Mouse (Mus musculus): ENCODE measurements at regions not wholly inside any gene's neighbourhood (a gene's known extent, or its start where the extent isn't known, plus 50 kb on each side); places are given as distances from the start of the nearest gene placed in this dataset.
"Not testable (repeated sequence)": the region's sequence is repeated elsewhere in the genome, so short reads cannot be mapped to it uniquely, and the experiment has no call there.

GRCm38 (mm10) chr15:23536691-23537090 lies 987.9 kb downstream of the Cdh18 start:
- Histone ChIP-seq H3K9me3 (ENCODE audit: low read length) (no peaks in the 10 kb centered on the region), H3K27me3 (ENCODE audit: insufficient read depth, low read length) (no peaks in the 10 kb centered on the region), H3K4me3 (ENCODE audit: low read depth, low read length) (no peak overlapping the region), H3K27ac (ENCODE audit: low read depth, low read length) (no peak overlapping the region), H3K4me1 (ENCODE audit: insufficient read depth, low read length) (no peaks in the 10 kb centered on the region), H3K4me2 (ENCODE audit: low read depth, low read length, poor library complexity, severe bottlenecking) (no peak overlapping the region), H3K36me3 (ENCODE audit: insufficient read depth, low read length) (no peaks in the 10 kb centered on the region), H3K9ac (replicated peaks; ENCODE audit: low read length, poor library complexity, severe bottlenecking) (no peak overlapping the region)
- no peak for ATAC-seq (ENCODE audit: low FRiP score)
- WGBS = 73% methylated on average over 3 of the region's 3 CpGs
- no peak for DNase-seq (ENCODE audit: low spot score)
- no peak for TF ChIP-seq CTCF (IDR thresholded peaks at IDR 0.05)

GRCm38 (mm10) chr15:23537449-23537848 lies 988.6 kb downstream of the Cdh18 start:
- no peak for ATAC-seq (ENCODE audit: low FRiP score)
- H3K9me3 ChIP-seq (ENCODE audit: low read length) = no peaks in the 10 kb centered on the region
- no peak overlapping the region for H3K4me3 ChIP-seq (ENCODE audit: low read depth, low read length)
- H3K27me3 ChIP-seq (ENCODE audit: insufficient read depth, low read length) = no peaks in the 10 kb centered on the region
- TF ChIP-seq CTCF (IDR thresholded peaks at IDR 0.05) = no peak
- no peak overlapping the region for H3K27ac ChIP-seq (ENCODE audit: low read depth, low read length)
- no peak overlapping the region for H3K9ac ChIP-seq (replicated peaks; ENCODE audit: low read length, poor library complexity, severe bottlenecking)
- H3K36me3 ChIP-seq (ENCODE audit: insufficient read depth, low read length) = no peaks in the 10 kb centered on the region
- WGBS = 74% methylated on average over 3 of the region's 3 CpGs
- no peak overlapping the region for H3K4me2 ChIP-seq (ENCODE audit: low read depth, low read length, poor library complexity, severe bottlenecking)
- no peaks in the 10 kb centered on the region for H3K4me1 ChIP-seq (ENCODE audit: insufficient read depth, low read length)
- peak; percentile 5 for DNase-seq (ENCODE audit: low spot score)

GRCm38 (mm10) chr15:23560136-23560535 lies 1011.3 kb downstream of the Cdh18 start:
- DNase-seq (ENCODE audit: low spot score) = no peak
- Histone ChIP-seq H3K36me3 (ENCODE audit: insufficient read depth, low read length) (no peaks in the 10 kb centered on the region), H3K9ac (replicated peaks; ENCODE audit: low read length, poor library complexity, severe bottlenecking) (no peak overlapping the region), H3K27me3 (ENCODE audit: insufficient read depth, low read length) (no peaks in the 10 kb centered on the region), H3K4me1 (ENCODE audit: insufficient read depth, low read length) (no peaks in the 10 kb centered on the region), H3K4me2 (ENCODE audit: low read depth, low read length, poor library complexity, severe bottlenecking) (no peak overlapping the region), H3K4me3 (ENCODE audit: low read depth, low read length) (no peak overlapping the region), H3K27ac (ENCODE audit: low read depth, low read length) (no peak overlapping the region), H3K9me3 (ENCODE audit: low read length) (no peaks in the 10 kb centered on the region)
- TF ChIP-seq CTCF (IDR thresholded peaks at IDR 0.05) = no peak
- 87% methylated on average over 3 of the region's 3 CpGs for WGBS
- ATAC-seq (ENCODE audit: low FRiP score) = no peak

- ATAC-seq (ENCODE audit: low FRiP score) = no peak
- H3K27ac ChIP-seq (ENCODE audit: low read depth, low read length) = no peak overlapping the region
- peak; percentile 19 for DNase-seq (ENCODE audit: low spot score)
- no peaks in the 10 kb centered on the region for H3K4me1 ChIP-seq (ENCODE audit: insufficient read depth, low read length)
- no peaks in the 10 kb centered on the region for H3K27me3 ChIP-seq (ENCODE audit: insufficient read depth, low read length)
- H3K9ac ChIP-seq (replicated peaks; ENCODE audit: low read length, poor library complexity, severe bottlenecking) = no peak overlapping the region
- no peak for TF ChIP-seq CTCF (IDR thresholded peaks at IDR 0.05)
- H3K9me3 ChIP-seq (ENCODE audit: low read length) = no peaks in the 10 kb centered on the region
- no peaks in the 10 kb centered on the region for H3K36me3 ChIP-seq (ENCODE audit: insufficient read depth, low read length)
- H3K4me2 ChIP-seq (ENCODE audit: low read depth, low read length, poor library complexity, severe bottlenecking) = no peak overlapping the region
- WGBS = 92% methylated on average over 2 of the region's 2 CpGs
- H3K4me3 ChIP-seq (ENCODE audit: low read depth, low read length) = no peak overlapping the region
Observed at GRCm38 (mm10) chr15:23562181-23562580, 1013.4 kb downstream of the Cdh18 start.

GRCm38 (mm10) chr15:23564981-23565380 lies 1016.2 kb downstream of the Cdh18 start:
- TF ChIP-seq CTCF (IDR thresholded peaks at IDR 0.05) = no peak
- no peaks in the 10 kb centered on the region for H3K9me3 ChIP-seq (ENCODE audit: low read length)
- H3K9ac ChIP-seq (replicated peaks; ENCODE audit: low read length, poor library complexity, severe bottlenecking) = no peak overlapping the region
- no peaks in the 10 kb centered on the region for H3K27me3 ChIP-seq (ENCODE audit: insufficient read depth, low read length)
- no peak overlapping the region for H3K4me3 ChIP-seq (ENCODE audit: low read depth, low read length)
- no peak overlapping the region for H3K4me2 ChIP-seq (ENCODE audit: low read depth, low read length, poor library complexity, severe bottlenecking)
- ATAC-seq (ENCODE audit: low FRiP score) = no peak
- no peaks in the 10 kb centered on the region for H3K4me1 ChIP-seq (ENCODE audit: insufficient read depth, low read length)
- H3K27ac ChIP-seq (ENCODE audit: low read depth, low read length) = no peak overlapping the region
- no peaks in the 10 kb centered on the region for H3K36me3 ChIP-seq (ENCODE audit: insufficient read depth, low read length)
- DNase-seq (ENCODE audit: low spot score) = no peak

- DNase-seq (ENCODE audit: low spot score) = peak; percentile 60
- Histone ChIP-seq H3K4me2 (ENCODE audit: low read depth, low read length, poor library complexity, severe bottlenecking) (no peak overlapping the region), H3K27ac (ENCODE audit: low read depth, low read length) (no peak overlapping the region)
Observed at GRCm38 (mm10) chr15:23566886-23567655, 1018.2 kb downstream of the Cdh18 start.

GRCm38 (mm10) chr15:23568651-23569050 lies 1019.8 kb downstream of the Cdh18 start:
- not testable (repeated sequence) for DNase-seq (ENCODE audit: low spot score); ATAC-seq (ENCODE audit: low FRiP score)

More at GRCm38 (mm10) chr15:23566886-23567655, 1018.2 kb downstream of the Cdh18 start:
- Histone ChIP-seq H3K9me3 (ENCODE audit: low read length) (no peaks in the 10 kb centered on the region), H3K4me1 (ENCODE audit: insufficient read depth, low read length) (no peaks in the 10 kb centered on the region), H3K4me3 (ENCODE audit: low read depth, low read length) (no peak overlapping the region), H3K36me3 (ENCODE audit: insufficient read depth, low read length) (no peaks in the 10 kb centered on the region), H3K9ac (replicated peaks; ENCODE audit: low read length, poor library complexity, severe bottlenecking) (no peak overlapping the region), H3K27me3 (ENCODE audit: insufficient read depth, low read length) (no peaks in the 10 kb centered on the region)
- no peak for ATAC-seq (ENCODE audit: low FRiP score)
- TF ChIP-seq CTCF (IDR thresholded peaks at IDR 0.05) = no peak
- WGBS = 61% methylated on average over 3 of the region's 3 CpGs

More at GRCm38 (mm10) chr15:23568651-23569050, 1019.8 kb downstream of the Cdh18 start:
- not testable (repeated sequence) for H3K4me2 ChIP-seq (ENCODE audit: low read depth, low read length, poor library complexity, severe bottlenecking); H3K4me1 ChIP-seq (ENCODE audit: insufficient read depth, low read length); H3K4me3 ChIP-seq (ENCODE audit: low read depth, low read length); H3K9me3 ChIP-seq (ENCODE audit: low read length); H3K9ac ChIP-seq (replicated peaks; ENCODE audit: low read length, poor library complexity, severe bottlenecking); H3K27me3 ChIP-seq (ENCODE audit: insufficient read depth, low read length); H3K27ac ChIP-seq (ENCODE audit: low read depth, low read length); H3K36me3 ChIP-seq (ENCODE audit: insufficient read depth, low read length)
- WGBS = 97% methylated on average over 6 of the region's 6 CpGs
